Mouse (Mus musculus) heart, postnatal 0 days (tissue): ENCODE measurements at regions not wholly inside any gene's neighbourhood (a gene's known extent, or its start where the extent isn't known, plus 50 kb on each side); places are given as distances from the start of the nearest gene placed in this dataset.

ENCODE experiments used
- CTCF ChIP-seq: IDR thresholded peaks from 2 replicates; pipeline ENCODE4 v1.5.1; 2016; ENCODE audit warnings: antibody characterized with exemption, control low read depth, low read depth
- EP300 ChIP-seq: IDR thresholded peaks from 2 replicates; pipeline ENCODE4 v1.6.1; 2016; ENCODE audit warnings: antibody characterized with exemption, low read depth

DNA sequence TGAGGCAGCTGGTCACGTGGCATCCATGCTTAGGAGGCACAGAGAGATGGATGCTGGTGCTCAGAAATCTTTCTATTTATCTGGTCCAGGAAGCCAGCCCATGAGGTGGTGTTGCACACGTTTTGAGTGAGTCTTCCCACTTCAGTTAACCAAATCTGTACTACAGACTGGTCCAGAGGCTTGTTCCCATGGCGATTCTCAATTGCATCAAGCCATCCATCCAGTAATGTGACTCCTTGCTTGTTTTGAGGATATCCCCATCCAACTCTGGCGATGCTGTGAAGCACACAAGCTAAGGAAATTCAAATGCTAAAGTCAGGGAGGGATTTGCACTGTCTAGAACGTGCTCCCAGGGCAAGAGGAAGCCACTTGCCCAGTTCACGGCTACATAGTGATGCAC, 66.8 kb downstream of the 1700001O22Rik start:
- TF ChIP-seq CTCF: no peak
- TF ChIP-seq EP300: no peak
